Mouse (Mus musculus) liver, adult 2 months (tissue): ENCODE results near the gene Tmem106a. TPM values are rescaled to one million over a fixed set of nuclear protein-coding genes. Genes with fewer than 3 reads are reported as not detected.
A peak's percentile ranks its signal among the peaks of the same experiment; 100 is the strongest.

Experiments used
- DNase-seq: peaks from one replicate; pipeline ENCODE4 v3.0.0-alpha.2; 2011; ENCODE audit warnings: low read depth, low spot score; ENCODE audit errors: extremely low read depth
- H3K27ac ChIP-seq: fragments of 200-500 bp; replicated peaks from 2 replicates; pipeline ENCODE4 v1.5.1; 2012; ENCODE audit warnings: low read depth, mild to moderate bottlenecking, control low read depth, inconsistent platforms, low read length; ENCODE audit not compliant: insufficient read depth
- H3K27me3 ChIP-seq: fragments of 200-500 bp; 2 replicates; pipeline ENCODE4 v1.6.1; 2012; ENCODE audit warnings: mild to moderate bottlenecking, moderate library complexity, low read length, inconsistent platforms; ENCODE audit not compliant: control insufficient read depth, insufficient read depth
- H3K36me3 ChIP-seq: fragments of 200-500 bp; 2 replicates; pipeline ENCODE4 v1.6.1; 2012; ENCODE audit warnings: low read length, inconsistent platforms; ENCODE audit not compliant: control insufficient read depth, insufficient read depth
- H3K4me1 ChIP-seq: fragments of 200-500 bp; 2 replicates; pipeline ENCODE4 v1.6.1; 2011; ENCODE audit warnings: low read length; ENCODE audit not compliant: control insufficient read depth, insufficient read depth
- H3K4me3 ChIP-seq: fragments of 200-500 bp; 2 replicates; pipeline ENCODE4 v1.5.1; 2011; ENCODE audit warnings: low read depth, mild to moderate bottlenecking, control low read depth, low read length, moderate library complexity; ENCODE audit not compliant: insufficient read depth
- H3K79me2 ChIP-seq: fragments of 200-500 bp; 2 replicates; pipeline ENCODE4 v1.6.1; 2012; ENCODE audit warnings: inconsistent platforms, mild to moderate bottlenecking, low read length, moderate library complexity; ENCODE audit not compliant: control insufficient read depth, insufficient read depth
- H3K9ac ChIP-seq: fragments of 200-500 bp; 2 replicates; pipeline ENCODE4 v1.6.1; 2012; ENCODE audit warnings: low read depth, mild to moderate bottlenecking, control low read depth, inconsistent platforms, low read length
- CTCF ChIP-seq: fragments of 200-500 bp; IDR thresholded peaks from 2 replicates; pipeline ENCODE4 v1.5.1; 2011; ENCODE audit warnings: low read depth, low read length, control low read depth
- POLR2A ChIP-seq: fragments of 200-500 bp; IDR thresholded peaks from 2 replicates; pipeline ENCODE4 v1.6.1; 2011; ENCODE audit warnings: low read length, control low read depth; ENCODE audit not compliant: insufficient read depth; ENCODE audit errors: extremely low read depth
- WGBS: fragments of 180-500 bp; shearing (Covaris S2); methylation state at CpG from one replicate; pipeline ENCODE4 v1.1.7; 2018; 5-methylcytosine and 5-hydroxymethylcytosine counted together
- polyA plus RNA-seq: library from polyadenylated mRNA; depleted of rRNA; stranded (reverse); fragments of >200 nt; gene quantifications from 2 replicates; pipeline ENCODE4 v1.2.3, GENCODE M21; 2012
- total RNA-seq: library from RNA; depleted of rRNA; stranded (reverse); fragments of >200 nt; gene quantifications from 2 replicates; pipeline ENCODE4 v1.2.3, GENCODE M21; 2014

The Tmem106a gene
- total and polyA plus RNA-seq, 2 experiments, result 6.4 to 23.1 TPM

GRCm38 (mm10) chr11:101552476-101553300 lies 29.4 kb upstream of the Tmem106a start:
- peak overlapping the region; percentile 88 for H3K4me3 ChIP-seq
- peaks cover 4% of the 10 kb centered on the region for H3K4me1 ChIP-seq
- TF ChIP-seq CTCF (no peak), POLR2A (peak; percentile 93)
- peak overlapping the region; percentile 93 for H3K9ac ChIP-seq
- H3K79me2 ChIP-seq, result peaks cover 2% of the 10 kb centered on the region; the same call in 1 of the 2 replicates
- no peaks in the 10 kb centered on the region for H3K27me3 ChIP-seq
- DNase-seq, result peak; percentile 100
- peak overlapping the region; percentile 95 for H3K27ac ChIP-seq
- under 1% methylated on average over 37 of the region's 37 CpGs for WGBS
- H3K36me3 ChIP-seq, result peaks cover 11% of the 10 kb centered on the region

GRCm38 (mm10) chr11:101553354-101553930 lies 28.6 kb upstream of the Tmem106a start:
- H3K36me3 ChIP-seq, result peaks cover 16% of the 10 kb centered on the region
- WGBS, result 1% methylated on average over 8 of the region's 8 CpGs

GRCm38 (mm10) chr11:101556541-101556940 lies 25.5 kb upstream of the Tmem106a start:
- Histone ChIP-seq H3K4me1 (peaks cover 11% of the 10 kb centered on the region), H3K4me3 (no peak overlapping the region), H3K9ac (no peak overlapping the region), H3K27ac (peak overlapping the region; percentile 99), H3K36me3 (peaks cover 44% of the 10 kb centered on the region), H3K79me2 (peaks cover 8% of the 10 kb centered on the region; the same call in 1 of the 2 replicates), H3K27me3 (no peaks in the 10 kb centered on the region)
- TF ChIP-seq CTCF, result no peak
- peak; percentile 76 for TF ChIP-seq POLR2A
- WGBS, result 27% methylated on average over 7 of the region's 7 CpGs
- peak; percentile 99 for DNase-seq

More at GRCm38 (mm10) chr11:101553354-101553930, 28.6 kb upstream of the Tmem106a start:
- Histone ChIP-seq H3K27me3 (no peaks in the 10 kb centered on the region), H3K4me3 (peak overlapping the region; percentile 88), H3K27ac (peak overlapping the region; percentile 95), H3K4me1 (peaks cover 9% of the 10 kb centered on the region), H3K79me2 (peaks cover 6% of the 10 kb centered on the region; the same call in 1 of the 2 replicates), H3K9ac (peak overlapping the region; percentile 93)
- TF ChIP-seq CTCF, result no peak
- no peak for TF ChIP-seq POLR2A
- peak; percentile 77 for DNase-seq

- peak overlapping the region; percentile 99 for H3K27ac ChIP-seq
- H3K27me3 ChIP-seq, result no peaks in the 10 kb centered on the region
- H3K4me3 ChIP-seq, result no peak overlapping the region
- DNase-seq, result no peak
- peaks cover 48% of the 10 kb centered on the region for H3K36me3 ChIP-seq
- 10% methylated on average over 2 of the region's 2 CpGs for WGBS
- peaks cover 8% of the 10 kb centered on the region; the same call in 1 of the 2 replicates for H3K79me2 ChIP-seq
- no peak overlapping the region for H3K9ac ChIP-seq
- TF ChIP-seq POLR2A (no peak), CTCF (no peak)
- peaks cover 11% of the 10 kb centered on the region for H3K4me1 ChIP-seq
Measured at GRCm38 (mm10) chr11:101556954-101557353, 25.1 kb upstream of the Tmem106a start.

- WGBS, result 18% methylated on average over 5 of the region's 5 CpGs
- H3K27ac ChIP-seq, result no peak overlapping the region
- peaks cover 9% of the 10 kb centered on the region for H3K4me1 ChIP-seq
- DNase-seq, result peak; percentile 70
- peaks cover 6% of the 10 kb centered on the region; the same call in 1 of the 2 replicates for H3K79me2 ChIP-seq
- H3K27me3 ChIP-seq, result no peaks in the 10 kb centered on the region
- no peak overlapping the region for H3K4me3 ChIP-seq
- H3K9ac ChIP-seq, result no peak overlapping the region
- TF ChIP-seq POLR2A (no peak), CTCF (peak; percentile 58; the same call in 1 of the 2 replicates)
- H3K36me3 ChIP-seq, result peaks cover 80% of the 10 kb centered on the region
Measured at GRCm38 (mm10) chr11:101562391-101562790, 19.7 kb upstream of the Tmem106a start.
